Mouse (Mus musculus) megakaryocyte, embryonic 14.5 days (primary cell): ENCODE measurements around the gene Crk. TPM values are rescaled to one million over a fixed set of nuclear protein-coding genes. Genes with fewer than 3 reads are reported as not detected.
A peak's percentile ranks its signal among the peaks of the same experiment; 100 is the strongest.

Source experiments
- H3K27me3 ChIP-seq: replicated peaks from 2 replicates; pipeline ENCODE3; 2012; ENCODE audit warnings: inconsistent platforms
- H3K36me3 ChIP-seq: replicated peaks from 2 replicates; pipeline ENCODE3; 2012; ENCODE audit warnings: low read length, inconsistent platforms, mixed read lengths
- H3K4me1 ChIP-seq: 2 replicates; pipeline ENCODE4 v1.6.1; 2012; ENCODE audit warnings: inconsistent platforms
- H3K4me3 ChIP-seq: replicated peaks from 2 replicates; pipeline ENCODE3; 2012; ENCODE audit warnings: moderate library complexity, mild to moderate bottlenecking, inconsistent platforms
- H3K9me3 ChIP-seq: 2 replicates; pipeline ENCODE4 v1.6.1; 2012; ENCODE audit warnings: inconsistent platforms
- FLI1 ChIP-seq: IDR thresholded peaks from 2 replicates; pipeline ENCODE4 v1.6.1; 2012; ENCODE audit warnings: low read length, inconsistent platforms, mixed read lengths
- GATA1 ChIP-seq: IDR thresholded peaks from 3 replicates; pipeline ENCODE4 v1.6.1; 2012; ENCODE audit warnings: mixed read lengths, low read length, inconsistent platforms, borderline replicate concordance
- polyA plus RNA-seq: library from polyadenylated mRNA; stranded (reverse); fragments of >175 nt; gene quantifications from 2 replicates; pipeline ENCODE4 v1.2.3, GENCODE M21; 2012; ENCODE audit warnings: low replicate concordance; ENCODE audit not compliant: insufficient read depth

Crk gene
- polyA plus RNA-seq, 1 experiment = 62.5 TPM

- H3K27me3 ChIP-seq = no peaks in the 10 kb centered on the region
- H3K4me1 ChIP-seq = peaks cover 64% of the 10 kb centered on the region
- TF ChIP-seq GATA1 (no peak), FLI1 (no peak)
- no peak overlapping the region for H3K4me3 ChIP-seq
- H3K36me3 ChIP-seq = peaks cover 92% of the 10 kb centered on the region
- H3K9me3 ChIP-seq = no peaks in the 10 kb centered on the region
These were observed 12.8 kb upstream of the Crk start for GRCm38 (mm10) chr11:75666296-75666695.

GRCm38 (mm10) chr11:75668621-75669020 lies 10.4 kb upstream of the Crk start:
- no peak overlapping the region for H3K4me3 ChIP-seq
- no peaks in the 10 kb centered on the region for H3K9me3 ChIP-seq
- no peaks in the 10 kb centered on the region for H3K27me3 ChIP-seq
- H3K36me3 ChIP-seq = peaks cover 94% of the 10 kb centered on the region
- TF ChIP-seq GATA1 = no peak
- H3K4me1 ChIP-seq = peaks cover 61% of the 10 kb centered on the region

- Histone ChIP-seq H3K4me3 (no peak overlapping the region), H3K27me3 (no peaks in the 10 kb centered on the region), H3K4me1 (peaks cover 61% of the 10 kb centered on the region), H3K9me3 (no peaks in the 10 kb centered on the region), H3K36me3 (peaks cover 95% of the 10 kb centered on the region)
- TF ChIP-seq GATA1 (no peak), FLI1 (no peak)
These were observed 9.7 kb upstream of the Crk start for GRCm38 (mm10) chr11:75669176-75669852.

- peak overlapping the region; percentile 64 for H3K4me3 ChIP-seq
- TF ChIP-seq FLI1 (no peak), GATA1 (no peak)
- H3K36me3 ChIP-seq = peaks cover 93% of the 10 kb centered on the region
These were observed 9.2 kb upstream of the Crk start for GRCm38 (mm10) chr11:75669853-75670200.

GRCm38 (mm10) chr11:75671426-75672180 lies 7.5 kb upstream of the Crk start:
- Histone ChIP-seq H3K27me3 (no peaks in the 10 kb centered on the region), H3K9me3 (no peaks in the 10 kb centered on the region), H3K36me3 (peaks cover 78% of the 10 kb centered on the region), H3K4me3 (no peak overlapping the region), H3K4me1 (peaks cover 56% of the 10 kb centered on the region)
- TF ChIP-seq FLI1 = no peak
- TF ChIP-seq GATA1 = no peak

More at GRCm38 (mm10) chr11:75669853-75670200, 9.2 kb upstream of the Crk start:
- peaks cover 62% of the 10 kb centered on the region for H3K4me1 ChIP-seq
- H3K27me3 ChIP-seq = no peaks in the 10 kb centered on the region
- no peaks in the 10 kb centered on the region for H3K9me3 ChIP-seq

- Histone ChIP-seq H3K27me3 (no peaks in the 10 kb centered on the region), H3K36me3 (peaks cover 61% of the 10 kb centered on the region), H3K9me3 (no peaks in the 10 kb centered on the region), H3K4me1 (peaks cover 57% of the 10 kb centered on the region), H3K4me3 (no peak overlapping the region)
- TF ChIP-seq GATA1 (no peak), FLI1 (no peak)
These were observed 5.6 kb upstream of the Crk start for GRCm38 (mm10) chr11:75673411-75673810.

- peaks cover 47% of the 10 kb centered on the region for H3K36me3 ChIP-seq
- no peaks in the 10 kb centered on the region for H3K27me3 ChIP-seq
- no peak overlapping the region for H3K4me3 ChIP-seq
- peaks cover 46% of the 10 kb centered on the region for H3K4me1 ChIP-seq
- H3K9me3 ChIP-seq = no peaks in the 10 kb centered on the region
- TF ChIP-seq FLI1 (no peak), GATA1 (no peak)
These were observed 4.2 kb upstream of the Crk start for GRCm38 (mm10) chr11:75674875-75675274.

- H3K4me1 ChIP-seq = peaks cover 50% of the 10 kb centered on the region
- no peaks in the 10 kb centered on the region for H3K9me3 ChIP-seq
- H3K4me3 ChIP-seq = peak overlapping the region; percentile 99
- TF ChIP-seq FLI1 (no peak), GATA1 (no peak)
- H3K36me3 ChIP-seq = peaks cover 32% of the 10 kb centered on the region
- H3K27me3 ChIP-seq = no peaks in the 10 kb centered on the region
These were observed 945 bp upstream of the Crk start for GRCm38 (mm10) chr11:75677881-75678746.

GRCm38 (mm10) chr11:75679439-75680171 lies 546 bp downstream of the Crk start:
- Histone ChIP-seq H3K9me3 (no peaks in the 10 kb centered on the region), H3K4me3 (peak overlapping the region; percentile 99), H3K4me1 (peaks cover 65% of the 10 kb centered on the region), H3K36me3 (peaks cover 35% of the 10 kb centered on the region), H3K27me3 (no peaks in the 10 kb centered on the region)
- no peak for TF ChIP-seq GATA1
- TF ChIP-seq FLI1 = no peak
